Mouse (Mus musculus) hindbrain, embryonic 11.5 days (tissue): ENCODE measurements at regions not wholly inside any gene's neighbourhood (a gene's known extent, or its start where the extent isn't known, plus 50 kb on each side); places are given as distances from the start of the nearest gene placed in this dataset.

ENCODE experiments used
- ATAC-seq: fragments of 200-750 bp; cut with Nextera tagmentation; 2 replicates; pipeline ENCODE4 v1.8.0; 2017; ENCODE audit warnings: mild to moderate bottlenecking, moderate TSS enrichment, moderate library complexity; ENCODE audit not compliant: low FRiP score
- DNase-seq: peaks from one replicate; pipeline ENCODE4 v3.0.0-alpha.2; 2015; ENCODE audit warnings: low spot score
- H3K27ac ChIP-seq: fragments of 300-500 bp; sonication (generic); 2 replicates; pipeline ENCODE4 v1.5.1; 2014; ENCODE audit warnings: mild to moderate bottlenecking, low read depth, low read length
- H3K27me3 ChIP-seq: fragments of 300-500 bp; sonication (generic); 2 replicates; pipeline ENCODE4 v1.6.1; 2014; ENCODE audit warnings: mild to moderate bottlenecking, low read length, moderate library complexity, mixed read lengths; ENCODE audit not compliant: control insufficient read depth, insufficient read depth
- H3K36me3 ChIP-seq: fragments of 300-500 bp; sonication (generic); 2 replicates; pipeline ENCODE4 v1.6.1; 2014; ENCODE audit warnings: mild to moderate bottlenecking, low read length, moderate library complexity, mixed read lengths; ENCODE audit not compliant: control insufficient read depth, insufficient read depth
- H3K4me1 ChIP-seq: fragments of 300-500 bp; sonication (generic); replicated peaks from 2 replicates; pipeline ENCODE4 v1.6.1; 2014; ENCODE audit warnings: low read length, mixed read lengths; ENCODE audit not compliant: control insufficient read depth, insufficient read depth
- H3K4me2 ChIP-seq: fragments of 300-500 bp; sonication (generic); replicated peaks from 2 replicates; pipeline ENCODE4 v1.6.1; 2014; ENCODE audit warnings: mild to moderate bottlenecking, low read depth, low read length
- H3K4me3 ChIP-seq: fragments of 300-500 bp; sonication (generic); 2 replicates; pipeline ENCODE4 v1.5.1; 2014; ENCODE audit warnings: low read depth, low read length
- H3K9ac ChIP-seq: fragments of 300-500 bp; sonication (generic); 2 replicates; pipeline ENCODE4 v1.6.1; 2014; ENCODE audit warnings: low read depth, low read length
- H3K9me3 ChIP-seq: fragments of 300-500 bp; sonication (generic); 2 replicates; pipeline ENCODE4 v1.6.1; 2016; ENCODE audit warnings: low read length; ENCODE audit not compliant: control insufficient read depth
- WGBS: fragments of 180-500 bp; shearing (Covaris S2); extraction: QIAGEN DNeasy Blood & Tissue Kit; methylation state at CpG from one replicate; pipeline ENCODE4 v1.1.7; 2014; 5-methylcytosine and 5-hydroxymethylcytosine counted together

DNA sequence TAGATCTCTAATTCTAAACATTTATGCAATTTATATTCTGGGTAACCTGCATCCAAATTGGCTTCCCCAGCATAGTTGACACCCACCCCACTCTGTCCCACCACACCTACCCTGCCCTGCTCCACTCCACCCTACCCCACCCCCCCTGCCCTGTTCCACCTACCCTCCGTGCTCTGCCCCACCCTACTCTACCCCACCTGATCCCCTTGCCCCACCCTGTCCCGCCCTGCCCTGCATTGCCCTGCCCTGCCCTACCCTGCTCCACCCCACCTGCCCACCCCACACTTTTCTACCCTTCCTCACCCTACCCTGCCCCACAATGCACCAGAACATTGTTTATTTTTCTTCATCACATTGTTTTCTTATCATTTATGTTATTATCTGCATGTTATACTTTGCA lies 185.6 kb upstream of the Fam3c start:
- 0 out of 2 replicates have a peak, but pooled peaks have one; percentile 53 for ATAC-seq
- 95% methylated on average over 2 of the region's 2 CpGs for WGBS
- H3K27ac ChIP-seq: no peak overlapping the region
- no peaks in the 10 kb centered on the region for H3K36me3 ChIP-seq
- DNase-seq: no peak
- H3K27me3 ChIP-seq: no peaks in the 10 kb centered on the region
- H3K4me3 ChIP-seq: no peak overlapping the region
- no peaks in the 10 kb centered on the region for H3K4me1 ChIP-seq
- no peak overlapping the region for H3K4me2 ChIP-seq
- H3K9me3 ChIP-seq: no peaks in the 10 kb centered on the region
- no peak overlapping the region for H3K9ac ChIP-seq

GRCm38 (mm10) chr6:22538254-22538653 lies 182.2 kb upstream of the Fam3c start:
- H3K9me3 ChIP-seq: no peaks in the 10 kb centered on the region
- no peaks in the 10 kb centered on the region for H3K4me1 ChIP-seq
- H3K36me3 ChIP-seq: no peaks in the 10 kb centered on the region
- no peaks in the 10 kb centered on the region for H3K27me3 ChIP-seq
- no peak for ATAC-seq
- 93% methylated on average over 4 of the region's 4 CpGs for WGBS
- no peak overlapping the region for H3K9ac ChIP-seq
- no peak overlapping the region for H3K27ac ChIP-seq
- no peak overlapping the region for H3K4me2 ChIP-seq
- DNase-seq: no peak
- H3K4me3 ChIP-seq: no peak overlapping the region

GRCm38 (mm10) chr6:22524384-22524783 lies 168.3 kb upstream of the Fam3c start:
- H3K4me2 ChIP-seq: no peak overlapping the region
- no peak for ATAC-seq
- DNase-seq: no peak
- no peak overlapping the region for H3K9ac ChIP-seq
- no peaks in the 10 kb centered on the region for H3K27me3 ChIP-seq
- H3K36me3 ChIP-seq: no peaks in the 10 kb centered on the region
- no peaks in the 10 kb centered on the region for H3K4me1 ChIP-seq
- H3K4me3 ChIP-seq: no peak overlapping the region
- 77% methylated on average over 3 of the region's 3 CpGs for WGBS
- H3K9me3 ChIP-seq: no peaks in the 10 kb centered on the region
- no peak overlapping the region for H3K27ac ChIP-seq

DNA sequence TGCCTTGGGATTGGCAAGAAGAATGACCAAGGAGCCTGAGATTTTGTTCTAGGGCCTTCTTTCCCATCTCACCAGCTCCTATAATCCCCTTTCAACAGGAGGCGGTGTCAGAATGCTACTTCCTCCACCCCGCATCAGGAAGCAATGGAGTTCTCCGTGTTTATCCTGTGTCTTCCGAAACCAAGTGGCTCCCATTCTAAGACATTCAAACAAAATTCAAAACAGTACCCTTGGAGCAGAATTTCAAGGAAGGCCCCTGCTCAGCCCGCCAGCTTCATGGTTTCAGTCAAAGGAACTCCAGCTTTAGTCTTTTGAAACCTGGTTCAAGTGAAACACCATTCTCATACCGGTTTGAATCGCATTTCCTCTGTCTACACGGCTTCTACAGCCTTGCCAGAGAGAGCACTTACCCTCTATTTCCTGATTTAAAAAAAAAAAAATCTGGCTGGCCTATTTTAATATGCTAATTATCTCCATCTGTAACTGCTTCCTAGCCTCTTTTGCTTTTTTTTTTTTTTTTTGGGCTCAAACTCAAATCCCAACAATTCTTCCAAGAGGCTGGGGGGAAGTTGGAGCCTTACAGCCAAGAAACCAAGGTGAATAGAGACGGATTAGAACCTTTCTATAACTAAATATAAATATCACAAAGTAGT lies 167.7 kb upstream of the Fam3c start:
- DNase-seq (no peak), ATAC-seq (no peak)
- H3K27me3 ChIP-seq: no peaks in the 10 kb centered on the region
- no peak overlapping the region for H3K9ac ChIP-seq
- no peaks in the 10 kb centered on the region for H3K36me3 ChIP-seq
- no peak overlapping the region for H3K27ac ChIP-seq
- 84% methylated on average over 9 of the region's 9 CpGs for WGBS
- H3K4me1 ChIP-seq: no peaks in the 10 kb centered on the region
- no peaks in the 10 kb centered on the region for H3K9me3 ChIP-seq
- no peak overlapping the region for H3K4me2 ChIP-seq
- no peak overlapping the region for H3K4me3 ChIP-seq

GRCm38 (mm10) chr6:22506871-22507270 lies 150.8 kb upstream of the Fam3c start:
- DNase-seq (no peak), ATAC-seq (no peak)
- H3K27me3 ChIP-seq: no peaks in the 10 kb centered on the region
- H3K27ac ChIP-seq: no peak overlapping the region
- H3K9ac ChIP-seq: no peak overlapping the region
- no peaks in the 10 kb centered on the region for H3K9me3 ChIP-seq
- H3K4me1 ChIP-seq: no peaks in the 10 kb centered on the region
- H3K4me2 ChIP-seq: no peak overlapping the region
- no peak overlapping the region for H3K4me3 ChIP-seq
- WGBS: 73% methylated on average over 1 of the region's 1 CpGs
- no peaks in the 10 kb centered on the region for H3K36me3 ChIP-seq

DNA sequence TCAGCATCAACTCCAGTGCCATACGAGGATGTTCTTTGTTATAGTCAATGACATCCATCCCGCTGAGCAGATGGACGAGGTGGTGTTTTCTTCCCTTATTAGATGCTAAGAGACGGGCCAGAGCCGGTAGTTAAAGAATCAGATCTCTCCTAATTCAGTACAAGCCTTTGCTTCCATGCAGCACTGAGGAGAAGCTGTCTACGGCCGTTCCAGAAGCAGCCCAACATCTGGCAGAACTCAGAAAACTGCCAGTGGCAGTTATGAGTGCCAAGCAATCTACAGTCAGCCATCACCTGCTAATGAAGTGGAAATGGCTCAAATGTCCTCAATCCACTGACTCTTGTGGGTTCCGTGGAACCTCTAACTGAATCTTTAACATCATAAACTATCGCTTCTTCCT lies 141.3 kb upstream of the Fam3c start:
- Histone ChIP-seq H3K4me1 (no peaks in the 10 kb centered on the region), H3K27me3 (no peaks in the 10 kb centered on the region), H3K9ac (no peak overlapping the region), H3K36me3 (no peaks in the 10 kb centered on the region), H3K4me2 (no peak overlapping the region), H3K27ac (no peak overlapping the region), H3K9me3 (no peaks in the 10 kb centered on the region), H3K4me3 (no peak overlapping the region)
- DNase-seq: no peak
- WGBS: 84% methylated on average over 9 of the region's 9 CpGs
- no peak for ATAC-seq

GRCm38 (mm10) chr6:22496471-22496870 lies 140.4 kb upstream of the Fam3c start:
- Histone ChIP-seq H3K36me3 (no peaks in the 10 kb centered on the region), H3K9me3 (no peaks in the 10 kb centered on the region), H3K4me2 (no peak overlapping the region), H3K9ac (no peak overlapping the region), H3K4me3 (no peak overlapping the region), H3K27ac (no peak overlapping the region), H3K27me3 (no peaks in the 10 kb centered on the region), H3K4me1 (no peaks in the 10 kb centered on the region)
- 88% methylated on average over 1 of the region's 1 CpGs for WGBS
- ATAC-seq: no peak
- no peak for DNase-seq

DNA sequence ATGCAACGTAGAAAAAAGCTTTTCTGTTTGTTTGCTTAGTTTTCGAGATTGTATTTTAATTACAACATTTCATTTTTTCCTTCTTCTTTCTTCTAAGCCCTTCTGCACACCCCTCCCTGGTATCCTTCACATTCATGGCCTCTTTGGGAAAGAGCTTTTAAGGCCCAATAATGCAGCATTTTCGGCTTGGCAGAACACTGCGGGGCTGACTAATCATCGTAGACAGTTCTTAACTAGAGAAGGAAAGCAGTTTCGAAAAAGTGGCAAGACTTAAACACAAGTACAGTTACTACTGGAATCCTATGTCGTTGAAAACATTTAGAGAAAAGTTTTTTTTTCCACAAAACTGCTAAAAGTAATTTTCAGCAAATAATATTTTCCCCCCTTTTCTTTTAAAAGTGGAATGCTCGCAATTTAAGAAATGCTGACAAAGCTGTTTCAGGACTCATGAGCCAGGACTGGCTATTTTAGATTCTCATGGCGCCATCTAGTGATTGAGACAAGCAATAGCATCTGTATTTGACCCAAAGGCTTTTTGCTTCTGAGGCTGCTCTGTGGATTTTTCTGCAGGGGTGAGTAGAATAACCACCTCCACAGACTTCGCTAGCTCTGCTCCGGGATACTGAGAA lies 137.7 kb upstream of the Fam3c start:
- DNase-seq: peak; percentile 71

DNA sequence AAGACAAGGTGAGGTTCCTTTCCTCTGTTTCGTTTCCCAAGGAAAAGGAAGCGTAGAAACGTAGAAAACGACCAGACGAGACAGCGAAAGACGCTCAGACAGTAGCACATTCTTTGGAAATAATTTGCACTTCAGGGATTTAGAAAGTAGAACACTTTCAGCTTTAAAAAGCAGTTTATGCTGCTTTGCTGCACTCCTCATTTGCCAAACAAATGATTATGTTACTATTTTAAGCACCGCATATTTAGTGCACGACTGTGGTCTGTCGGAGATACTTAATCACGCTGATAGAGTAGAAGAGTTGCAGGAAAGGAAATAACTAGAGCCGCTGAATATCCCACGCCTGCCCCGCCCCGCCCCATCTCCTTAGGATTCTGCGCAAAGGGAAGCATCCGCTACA lies 136.9 kb upstream of the Fam3c start:
- ATAC-seq (no peak), DNase-seq (no peak)
- no peak overlapping the region for H3K4me3 ChIP-seq
- H3K4me2 ChIP-seq: no peak overlapping the region
- H3K9me3 ChIP-seq: no peaks in the 10 kb centered on the region
- H3K9ac ChIP-seq: no peak overlapping the region
- no peak overlapping the region for H3K27ac ChIP-seq
- H3K27me3 ChIP-seq: no peaks in the 10 kb centered on the region
- H3K36me3 ChIP-seq: no peaks in the 10 kb centered on the region
- WGBS: 93% methylated on average over 17 of the region's 17 CpGs
- no peaks in the 10 kb centered on the region for H3K4me1 ChIP-seq

More for the DNA sequence above, 137.7 kb upstream of the Fam3c start:
- Histone ChIP-seq H3K4me3 (no peak overlapping the region), H3K27me3 (no peaks in the 10 kb centered on the region), H3K4me2 (no peak overlapping the region), H3K4me1 (no peaks in the 10 kb centered on the region), H3K9ac (no peak overlapping the region), H3K9me3 (no peaks in the 10 kb centered on the region), H3K36me3 (no peaks in the 10 kb centered on the region), H3K27ac (no peak overlapping the region)
- WGBS: 47% methylated on average over 11 of the region's 11 CpGs
- ATAC-seq: no peak
